Mouse (Mus musculus) hematopoietic stem cell, adult 5-6 weeks (primary cell): ENCODE results near the gene Rgs8. TPM values are rescaled to one million over a fixed set of nuclear protein-coding genes. Genes with fewer than 3 reads are reported as not detected.

Source experiments
- total RNA-seq: library from RNA; stranded (forward); fragments of 172-1452, 232-1000 nt; gene quantifications from 2 replicates; pipeline ENCODE4 v1.2.3, GENCODE M21; 2017

Gene Rgs8
- total RNA-seq, 1 experiment from 2014 or later = 3.6 TPM

Other genes starting within 250 kb of the Rgs8 start
- gene Shcbp1l, start 227.9 kb upstream of the Rgs8 start, total RNA-seq = 3.0 TPM in 1 of 2 replicates, not detected in the other
- gene Dhx9, start 165.4 kb upstream of the Rgs8 start, total RNA-seq = 163 and 235 TPM in 2 replicates
- gene Npl, start 103.0 kb upstream of the Rgs8 start, total RNA-seq = 17.2 and 26.1 TPM in 2 replicates
- gene Rgs16, start 87.3 kb downstream of the Rgs8 start, total RNA-seq = 0.45 TPM in 1 of 2 replicates, not detected in the other
- 76.4 and 117 TPM in 2 replicates for gene Rnasel, start 96.4 kb downstream of the Rgs8 start, total RNA-seq
- not detected in 2 replicates for gene Rgsl1, start 191.1 kb downstream of the Rgs8 start, total RNA-seq
- not detected in 2 replicates for gene Teddm1b, start 221.3 kb downstream of the Rgs8 start, total RNA-seq
- gene Teddm1a, start 238.7 kb downstream of the Rgs8 start, total RNA-seq = not detected in 2 replicates
- gene Glul, start 246.9 kb downstream of the Rgs8 start, total RNA-seq = 196 and 243 TPM in 2 replicates
- gene Teddm2, start 247.2 kb downstream of the Rgs8 start, total RNA-seq = 0.13 and 0.20 TPM in 2 replicates